Mouse (Mus musculus): ENCODE measurements around the gene Cdk5rap3. TPM values are rescaled to one million over a fixed set of nuclear protein-coding genes. Genes with fewer than 3 reads are reported as not detected.

Cdk5rap3 gene
- polyA plus RNA-seq, 1 experiment = 30.1 TPM

DNA sequence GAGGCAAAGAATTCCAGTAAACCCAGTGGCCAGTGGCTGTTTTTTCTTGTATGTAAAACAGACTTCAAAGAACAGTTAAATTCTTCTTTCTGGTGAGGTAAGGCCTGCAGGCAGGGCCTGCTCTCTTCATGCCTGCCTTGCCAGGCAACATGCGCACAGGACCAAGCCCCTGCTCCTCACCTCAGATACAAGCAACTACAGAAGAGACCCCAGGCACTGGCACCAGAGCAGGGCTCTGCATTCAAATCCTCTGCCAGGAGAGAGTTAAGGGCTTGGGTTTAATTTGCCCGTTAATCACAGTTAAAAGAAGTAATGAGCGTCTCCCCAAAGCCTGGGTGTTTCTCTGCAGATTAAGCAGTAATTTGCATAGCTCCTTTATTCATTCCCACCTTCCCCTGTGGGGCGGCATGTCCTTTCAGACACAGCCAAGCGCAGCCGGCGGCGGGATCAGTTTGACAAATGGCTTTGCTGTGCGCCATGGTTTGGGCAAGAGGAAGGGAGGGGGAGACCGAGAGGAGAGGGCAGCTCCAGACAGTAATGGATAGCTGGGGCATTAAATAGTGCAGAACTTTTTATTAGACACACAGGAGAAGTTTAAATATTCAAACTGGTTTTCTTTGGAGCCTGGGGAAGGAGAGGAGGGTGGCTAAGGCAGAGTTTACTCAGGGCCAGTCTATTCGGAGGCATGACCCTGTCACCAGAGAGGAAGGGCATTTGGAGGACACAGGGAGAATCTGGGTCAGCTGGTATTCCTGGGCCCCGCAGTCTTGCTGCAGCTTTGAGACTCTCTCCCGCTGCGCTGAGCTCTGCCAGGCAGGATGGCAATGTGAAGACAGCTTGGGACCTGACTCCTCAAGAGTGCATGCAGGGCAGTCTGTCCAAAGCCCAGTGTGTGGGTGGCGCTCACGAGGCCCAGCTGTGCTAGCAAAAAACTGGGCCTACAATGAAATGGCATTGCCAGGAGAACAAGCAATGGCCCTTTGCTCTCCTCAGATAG is 13.4 kb downstream of the Cdk5rap3 start:
- 42% methylated on average over 16 of the region's 16 CpGs for WGBS
- DNase-seq = no peak

DNA sequence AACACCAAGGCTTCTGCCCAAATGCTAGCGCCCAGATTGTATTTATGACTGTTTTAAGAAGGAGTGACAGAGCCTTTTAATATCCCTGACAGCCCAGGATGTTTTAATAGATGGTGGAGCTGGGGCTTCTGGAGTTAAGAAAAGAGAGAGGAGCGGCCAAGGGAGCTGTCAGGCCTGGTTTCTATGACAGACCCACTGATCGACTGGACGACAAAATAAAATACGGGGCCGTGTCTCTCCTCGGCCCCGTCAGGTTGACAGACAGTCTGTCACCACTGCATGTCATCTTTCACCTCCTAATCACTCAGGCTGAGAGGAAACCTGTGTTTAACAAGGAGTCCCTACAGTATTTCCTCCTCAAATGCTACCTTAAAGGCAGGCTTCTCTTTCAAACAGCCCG is 15.0 kb downstream of the Cdk5rap3 start:
- no peak for DNase-seq
- Histone ChIP-seq H3K4me3 (replicated peaks; ENCODE audit: extremely low read depth, low read depth, low read length) (no peak overlapping the region), H3K4me1 (ENCODE audit: control insufficient read depth, insufficient read depth, low read length) (no peaks in the 10 kb centered on the region; the same call in 1 of the 2 replicates)
- 73% methylated on average over 9 of the region's 9 CpGs for WGBS
- TF ChIP-seq CTCF (IDR thresholded peaks at IDR 0.05; ENCODE audit: insufficient read depth, low read length) (no peak), POLR2A (IDR thresholded peaks at IDR 0.05; ENCODE audit: borderline replicate concordance, extremely low read depth, low read depth, low read length) (no peak)

More for the DNA sequence above, 13.4 kb downstream of the Cdk5rap3 start:
- H3K4me3 ChIP-seq (replicated peaks; ENCODE audit: extremely low read depth, low read depth, low read length) = no peak overlapping the region
- TF ChIP-seq CTCF (IDR thresholded peaks at IDR 0.05; ENCODE audit: insufficient read depth, low read length) = no peak
- peaks cover 2% of the 10 kb centered on the region; the same call in 1 of the 2 replicates for H3K4me1 ChIP-seq (ENCODE audit: control insufficient read depth, insufficient read depth, low read length)

DNA sequence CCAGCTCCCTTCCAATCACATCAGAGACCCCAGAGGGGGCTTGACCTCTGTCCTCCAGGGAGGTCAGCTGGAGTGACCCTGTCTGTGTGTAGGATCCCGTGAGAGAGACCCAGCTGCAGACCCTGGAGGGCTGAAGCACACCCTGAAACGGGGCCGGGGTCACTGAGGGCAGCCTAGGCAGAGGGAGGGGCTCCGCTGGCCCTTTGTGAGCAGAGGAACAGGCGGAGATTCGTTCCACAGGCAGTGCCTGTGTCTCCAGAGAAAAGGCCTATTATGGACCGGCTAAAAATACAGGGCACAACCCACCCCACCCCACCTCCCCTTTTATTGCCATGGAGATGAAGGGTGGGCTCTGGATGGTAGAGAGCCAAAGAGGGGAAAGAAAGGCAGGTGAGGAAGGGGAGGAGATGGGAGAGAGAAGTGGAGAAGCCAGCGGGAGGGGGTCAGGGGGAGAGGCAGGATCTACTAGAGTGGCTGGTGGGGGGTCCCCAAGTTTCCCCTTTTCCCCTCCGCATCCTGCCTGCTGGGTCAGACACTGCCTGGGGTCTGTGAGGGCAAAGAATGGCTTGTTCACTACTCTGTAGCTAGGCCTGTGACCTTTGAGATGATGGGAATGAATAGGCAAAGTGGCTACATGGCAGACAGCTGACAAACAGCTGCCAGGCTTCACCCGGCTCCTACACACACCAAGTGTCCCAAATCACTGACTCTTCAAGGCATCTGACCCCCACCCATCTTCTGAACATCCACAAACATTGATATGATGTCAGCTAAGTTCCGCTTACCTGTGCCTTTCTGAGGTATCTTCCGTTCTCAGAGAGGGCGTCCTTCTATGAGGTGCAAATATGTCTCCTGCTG is 16.6 kb downstream of the Cdk5rap3 start:
- no peak for TF ChIP-seq CTCF (IDR thresholded peaks at IDR 0.05; ENCODE audit: insufficient read depth, low read length)
- no peak for TF ChIP-seq POLR2A (IDR thresholded peaks at IDR 0.05; ENCODE audit: borderline replicate concordance, extremely low read depth, low read depth, low read length)
- no peak for DNase-seq
- Histone ChIP-seq H3K4me3 (replicated peaks; ENCODE audit: extremely low read depth, low read depth, low read length) (no peak overlapping the region), H3K4me1 (ENCODE audit: control insufficient read depth, insufficient read depth, low read length) (no peaks in the 10 kb centered on the region; the same call in 1 of the 2 replicates)
- 54% methylated on average over 13 of the region's 13 CpGs for WGBS

DNA sequence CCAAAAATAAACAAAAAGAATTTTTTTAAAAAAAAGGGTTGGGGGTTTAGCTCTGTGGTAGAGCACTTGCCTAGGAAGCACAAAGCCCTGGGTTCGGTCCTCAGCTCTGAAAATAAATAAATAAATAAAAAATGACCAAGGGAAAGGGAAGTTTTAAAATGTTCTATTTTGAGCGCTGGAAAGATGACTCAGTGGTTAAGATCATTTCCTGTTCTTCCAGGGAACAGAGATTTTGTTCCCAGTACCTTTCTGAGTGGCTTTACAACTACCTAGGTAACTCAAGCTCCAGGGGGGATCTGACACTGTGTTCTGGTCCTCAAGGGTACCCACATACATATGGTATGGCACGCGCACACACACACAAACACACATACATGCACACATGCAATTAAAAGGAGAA is 20.4 kb downstream of the Cdk5rap3 start:
- WGBS = 58% methylated on average over 4 of the region's 4 CpGs
- TF ChIP-seq CTCF (IDR thresholded peaks at IDR 0.05; ENCODE audit: insufficient read depth, low read length) = no peak
- no peak for TF ChIP-seq POLR2A (IDR thresholded peaks at IDR 0.05; ENCODE audit: borderline replicate concordance, extremely low read depth, low read depth, low read length)

DNA sequence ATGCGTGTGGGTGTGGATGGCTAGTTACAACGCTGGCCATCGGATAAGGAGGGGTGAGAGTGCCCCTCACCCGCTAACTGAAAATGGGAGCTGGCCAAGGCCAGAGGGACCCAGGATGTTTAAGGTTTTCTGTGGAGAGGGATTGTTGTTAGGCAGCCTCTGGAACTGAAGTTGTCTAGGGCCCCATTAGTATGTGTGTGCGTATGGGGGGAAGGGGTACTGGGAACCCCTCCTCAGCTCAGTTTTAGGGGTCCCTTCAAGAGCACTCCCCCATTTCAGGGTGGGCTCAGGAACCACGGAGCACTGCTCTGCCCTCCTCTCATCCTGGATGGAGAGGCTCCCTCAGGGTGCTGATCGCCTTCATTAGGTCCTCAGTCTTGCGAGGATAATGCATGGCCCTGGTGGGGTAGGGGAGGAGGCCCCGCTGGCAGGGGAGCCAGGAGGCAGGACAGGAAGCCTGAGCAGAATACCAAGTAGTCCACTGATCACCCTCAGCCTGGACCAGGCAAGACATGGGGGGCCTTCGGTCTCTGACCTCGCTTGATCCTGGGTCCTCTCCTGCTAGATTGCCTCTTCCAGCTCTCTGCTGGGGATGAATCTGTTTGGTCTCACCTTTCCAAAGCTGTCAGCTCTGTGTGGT is 23.0 kb downstream of the Cdk5rap3 start:
- WGBS = 73% methylated on average over 11 of the region's 11 CpGs
- H3K4me3 ChIP-seq (replicated peaks; ENCODE audit: extremely low read depth, low read depth, low read length) = no peak overlapping the region
- H3K4me1 ChIP-seq (ENCODE audit: control insufficient read depth, insufficient read depth, low read length) = no peaks in the 10 kb centered on the region
- no peak for DNase-seq
- TF ChIP-seq POLR2A (IDR thresholded peaks at IDR 0.05; ENCODE audit: borderline replicate concordance, extremely low read depth, low read depth, low read length) = no peak
- no peak for TF ChIP-seq CTCF (IDR thresholded peaks at IDR 0.05; ENCODE audit: insufficient read depth, low read length)

More for the DNA sequence above, 20.4 kb downstream of the Cdk5rap3 start:
- Histone ChIP-seq H3K4me1 (ENCODE audit: control insufficient read depth, insufficient read depth, low read length) (no peaks in the 10 kb centered on the region), H3K4me3 (replicated peaks; ENCODE audit: extremely low read depth, low read depth, low read length) (no peak overlapping the region)
- DNase-seq = no peak

DNA sequence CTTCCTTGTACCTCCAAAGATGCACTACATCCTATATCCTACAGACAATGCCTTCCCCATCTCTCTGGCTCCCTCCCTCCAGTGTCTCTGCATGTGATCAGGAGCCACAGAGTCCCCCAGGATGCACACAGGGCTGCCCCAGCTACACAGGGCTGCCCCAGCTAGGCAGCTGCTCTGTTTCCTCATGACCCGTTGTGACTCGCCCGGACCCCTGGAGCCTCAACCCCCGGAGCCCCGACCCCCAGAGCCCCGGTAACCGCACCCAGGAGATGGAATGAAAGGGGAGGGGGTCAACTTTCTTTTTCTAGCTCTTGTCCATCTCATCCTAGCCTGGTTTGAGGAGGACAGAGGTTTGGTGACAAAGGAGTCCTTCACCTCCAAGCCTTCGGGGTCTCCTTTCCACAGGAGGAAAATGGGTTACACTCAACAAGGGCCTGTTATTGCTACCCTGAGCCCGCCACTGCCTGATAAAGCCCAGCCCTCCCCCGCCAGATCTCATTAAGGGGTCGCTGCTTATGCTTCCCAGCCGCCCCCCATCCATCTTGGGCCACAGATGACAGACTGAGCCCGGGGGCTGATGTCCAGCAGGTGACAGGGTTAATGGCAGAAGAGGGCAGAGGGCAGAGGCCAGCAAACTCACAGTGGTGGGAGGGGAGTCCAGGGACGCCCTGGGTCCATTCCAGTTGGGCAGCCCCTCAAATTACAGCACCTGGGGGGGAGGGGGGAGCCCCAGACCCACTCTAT is 24.3 kb downstream of the Cdk5rap3 start:
- Histone ChIP-seq H3K4me1 (ENCODE audit: control insufficient read depth, insufficient read depth, low read length) (no peaks in the 10 kb centered on the region), H3K4me3 (replicated peaks; ENCODE audit: extremely low read depth, low read depth, low read length) (no peak overlapping the region)
- TF ChIP-seq CTCF (IDR thresholded peaks at IDR 0.05; ENCODE audit: insufficient read depth, low read length) (no peak), POLR2A (IDR thresholded peaks at IDR 0.05; ENCODE audit: borderline replicate concordance, extremely low read depth, low read depth, low read length) (no peak)
- 59% methylated on average over 14 of the region's 14 CpGs for WGBS
- DNase-seq = no peak

DNA sequence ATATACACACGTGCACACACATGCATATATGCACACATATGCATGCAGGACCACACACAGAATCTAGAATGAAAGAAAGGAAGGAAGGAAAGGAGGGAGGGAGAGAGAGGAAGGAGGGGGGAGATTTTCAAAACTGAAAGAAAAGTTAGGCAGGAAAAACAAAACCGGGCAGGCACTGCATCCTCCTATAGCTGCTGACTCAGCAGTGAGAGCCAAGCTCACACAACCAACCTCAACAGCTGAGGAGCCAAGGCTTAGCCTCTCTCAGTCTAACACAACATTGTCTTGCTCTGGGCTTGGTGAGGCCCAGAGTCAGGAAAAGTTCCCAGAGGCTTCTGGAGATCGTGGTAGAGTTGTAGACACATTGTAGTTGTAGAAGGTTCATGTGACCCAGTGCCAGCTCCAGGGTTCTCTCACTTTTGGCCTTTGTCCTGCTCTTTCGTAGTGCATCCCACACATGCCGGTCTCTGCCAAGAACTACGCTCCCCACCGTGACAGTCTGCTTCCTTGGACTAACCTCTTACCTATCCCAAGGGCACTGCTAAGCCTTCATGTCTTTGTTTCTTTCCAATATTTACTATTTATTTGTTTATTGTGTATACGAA is 29.3 kb downstream of the Cdk5rap3 start:
- no peak for DNase-seq
- no peak for TF ChIP-seq POLR2A (IDR thresholded peaks at IDR 0.05; ENCODE audit: borderline replicate concordance, extremely low read depth, low read depth, low read length)
- TF ChIP-seq CTCF (IDR thresholded peaks at IDR 0.05; ENCODE audit: insufficient read depth, low read length) = no peak
- Histone ChIP-seq H3K4me3 (replicated peaks; ENCODE audit: extremely low read depth, low read depth, low read length) (no peak overlapping the region), H3K4me1 (ENCODE audit: control insufficient read depth, insufficient read depth, low read length) (no peaks in the 10 kb centered on the region)
- WGBS = 67% methylated on average over 8 of the region's 8 CpGs

DNA sequence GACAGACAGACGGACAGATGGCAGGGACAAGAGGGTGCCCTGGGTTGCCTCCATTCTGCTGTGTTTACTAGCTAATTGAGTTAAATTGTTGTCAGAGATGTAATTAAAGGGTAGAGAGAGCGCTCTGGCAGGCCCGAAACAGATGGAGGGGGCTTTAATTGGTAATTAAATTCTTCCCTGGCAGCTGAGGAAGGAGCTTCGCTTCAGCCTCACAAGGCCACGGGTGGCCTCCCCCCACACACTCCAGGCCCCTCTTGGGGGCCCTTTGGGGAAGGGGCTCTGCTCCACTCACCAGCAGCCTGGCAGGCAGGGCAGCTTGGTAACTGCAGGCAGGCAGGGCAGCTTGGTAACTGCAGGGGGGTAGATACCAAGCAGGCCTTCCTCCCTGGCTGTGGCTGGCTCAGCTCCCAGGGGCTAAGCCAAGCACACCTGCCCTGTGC is 30.4 kb downstream of the Cdk5rap3 start:
- TF ChIP-seq POLR2A (IDR thresholded peaks at IDR 0.05; ENCODE audit: borderline replicate concordance, extremely low read depth, low read depth, low read length) (no peak), CTCF (IDR thresholded peaks at IDR 0.05; ENCODE audit: insufficient read depth, low read length) (no peak)
- H3K4me3 ChIP-seq (replicated peaks; ENCODE audit: extremely low read depth, low read depth, low read length) = no peak overlapping the region
- H3K4me1 ChIP-seq (ENCODE audit: control insufficient read depth, insufficient read depth, low read length) = no peaks in the 10 kb centered on the region
- no peak for DNase-seq
- 88% methylated on average over 5 of the region's 5 CpGs for WGBS
